Mouse (Mus musculus): ENCODE results near the gene Scrn3.

- TF ChIP-seq POLR2A (IDR thresholded peaks at IDR 0.05; ENCODE audit: extremely low read depth, insufficient read depth, low read length) (no peak), CTCF (IDR thresholded peaks at IDR 0.05; ENCODE audit: extremely low read depth, insufficient read depth, low read length) (no peak)
Observed at GRCm38 (mm10) chr2:73343701-73344100, 31.3 kb downstream of the Scrn3 start.

Measured in cortical plate, adult 2 months (tissue).